Mouse (Mus musculus): ENCODE measurements around the gene Naaladl2.

DNA sequence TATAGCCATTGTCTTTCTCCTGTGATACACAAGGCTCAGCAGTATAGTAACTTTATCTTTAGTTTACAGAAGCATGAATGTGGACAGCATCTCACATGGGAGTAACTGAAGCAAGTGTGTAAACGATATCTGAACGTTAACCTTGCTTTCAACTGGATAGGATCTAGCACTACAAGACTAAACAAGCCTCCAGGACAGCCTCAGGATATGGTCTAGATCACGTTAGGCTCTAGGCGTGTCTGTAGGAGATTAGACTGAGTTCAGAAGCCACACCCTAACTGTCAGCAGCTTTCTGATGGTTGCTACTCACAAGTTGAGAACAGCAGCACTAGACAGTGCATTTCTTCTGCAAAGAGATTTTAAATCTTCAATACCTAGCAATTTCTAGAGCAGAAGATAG, 1216.0 kb downstream of the Naaladl2 start:
- no peak for TF ChIP-seq USF1 (IDR thresholded peaks at IDR 0.05; ENCODE audit: low read depth, low read length)
- TF ChIP-seq CTCF (conservative IDR thresholded peaks at IDR 0.05 in 1 of 2, IDR thresholded peaks at IDR 0.05 in 1 of 2; ENCODE audit: low read depth in 2 of 2, low read length in 2 of 2): no peak
- TF ChIP-seq POLR2A (IDR thresholded peaks at IDR 0.05; ENCODE audit: low read depth, low read length): no peak

Measured in CH12.LX (cell line).